Mouse (Mus musculus) CH12.LX (cell line): Measurements from ENCODE around the gene 2200002D01Rik.

ENCODE experiments used
- CTCF ChIP-seq, 2 experiments: IDR thresholded peaks in 1 of 2; conservative IDR thresholded peaks in 1 of 2; 2 replicates each; pipeline ENCODE4 v1.5.1; 2011 to 2012; ENCODE audit warnings: low read depth in 2 of 2, low read length in 2 of 2, improper control_type of control experiment in 1 of 2, inconsistent platforms in 1 of 2, mild to moderate bottlenecking in 1 of 2, moderate library complexity in 1 of 2
- EP300 ChIP-seq: IDR thresholded peaks from 2 replicates; pipeline ENCODE4 v1.6.1; 2011; ENCODE audit warnings: low read length, improper control_type of control experiment
- MAFK ChIP-seq: IDR thresholded peaks from 2 replicates; pipeline ENCODE4 v1.6.1; 2011; ENCODE audit warnings: low read length, improper control_type of control experiment; ENCODE audit not compliant: insufficient replicate concordance
- MAX ChIP-seq: IDR thresholded peaks from 2 replicates; pipeline ENCODE4 v1.6.1; 2011; ENCODE audit warnings: low read length, improper control_type of control experiment
- NELFE ChIP-seq: IDR thresholded peaks from 2 replicates; pipeline ENCODE4 v1.6.1; 2011; ENCODE audit warnings: low read depth, low read length, improper control_type of control experiment
- NRF1 ChIP-seq: IDR thresholded peaks from 2 replicates; pipeline ENCODE4 v1.6.1; 2014; ENCODE audit warnings: low read depth, mild to moderate bottlenecking, inconsistent platforms, low read length, improper control_type of control experiment, moderate library complexity
- POLR2A ChIP-seq: IDR thresholded peaks from 2 replicates; pipeline ENCODE4 v1.6.1; 2011; ENCODE audit warnings: low read depth, mild to moderate bottlenecking, improper control_type of control experiment, low read length

DNA sequence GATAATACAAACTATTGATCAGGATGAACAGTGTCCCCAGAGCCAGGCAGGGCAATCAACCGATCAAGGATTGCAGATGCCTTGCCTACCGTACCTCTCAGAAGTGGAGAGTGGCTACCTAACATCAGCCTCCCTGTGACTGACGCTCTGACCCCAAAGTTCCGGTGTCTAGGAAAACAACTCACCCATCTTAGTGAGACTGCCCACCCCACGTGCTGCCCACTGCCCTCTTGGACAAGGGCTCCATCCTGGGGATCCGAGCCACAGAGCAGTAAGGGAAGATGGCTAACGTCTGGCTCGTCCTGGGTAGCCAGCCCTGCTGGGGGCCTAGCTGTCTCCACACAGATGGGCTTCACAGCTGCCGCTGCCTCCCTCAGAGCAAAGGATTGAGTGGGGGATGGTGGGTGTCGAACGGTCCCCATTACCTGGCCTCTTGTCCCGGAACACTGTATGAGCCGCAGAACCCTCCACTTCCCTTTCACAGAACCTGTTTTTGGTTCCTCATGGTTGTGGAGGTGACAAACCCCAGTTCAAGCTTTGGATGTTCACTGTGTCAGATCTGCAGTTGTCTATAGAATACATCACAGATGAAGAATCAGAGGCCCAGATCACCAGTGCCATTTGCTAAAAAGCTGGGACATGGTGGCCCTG, 46.0 kb upstream of the 2200002D01Rik start:
- no peak for TF ChIP-seq POLR2A
- no peak for TF ChIP-seq CTCF (conservative IDR thresholded peaks at IDR 0.05 in 1 of 2, IDR thresholded peaks at IDR 0.05 in 1 of 2; ENCODE audit: low read depth in 2 of 2, low read length in 2 of 2)
- no peak for TF ChIP-seq MAFK
- TF ChIP-seq NELFE: no peak
- peak; percentile 61 for TF ChIP-seq EP300
- TF ChIP-seq MAX: no peak
- TF ChIP-seq NRF1: no peak
